Mouse (Mus musculus) hindbrain, embryonic 16.5 days (tissue): Measurements from ENCODE around the gene Kif18b. TPM values are rescaled to one million over a fixed set of nuclear protein-coding genes. Genes with fewer than 3 reads are reported as not detected.
A peak's percentile ranks its signal among the peaks of the same experiment; 100 is the strongest.

Source experiments
- ATAC-seq: fragments of 200-750 bp; cut with Nextera tagmentation; 2 replicates; pipeline ENCODE4 v1.8.0; 2017; ENCODE audit warnings: moderate TSS enrichment, moderate library complexity
- H3K27ac ChIP-seq: fragments of 300-500 bp; sonication (generic); 2 replicates; pipeline ENCODE4 v1.5.1; 2014; ENCODE audit warnings: low read depth, mild to moderate bottlenecking, control low read depth, low read length, moderate library complexity
- H3K27me3 ChIP-seq: fragments of 300-500 bp; sonication (generic); replicated peaks from 2 replicates; pipeline ENCODE4 v1.6.1; 2014; ENCODE audit warnings: low read length; ENCODE audit not compliant: control insufficient read depth, insufficient read depth
- H3K36me3 ChIP-seq: fragments of 300-500 bp; sonication (generic); 2 replicates; pipeline ENCODE4 v1.6.1; 2014; ENCODE audit warnings: mild to moderate bottlenecking, low read length, moderate library complexity, mixed read lengths; ENCODE audit not compliant: control insufficient read depth, insufficient read depth
- H3K4me1 ChIP-seq: fragments of 300-500 bp; sonication (generic); 2 replicates; pipeline ENCODE4 v1.6.1; 2014; ENCODE audit warnings: low read depth, low read length; ENCODE audit not compliant: control insufficient read depth, insufficient read depth
- H3K4me2 ChIP-seq: fragments of 300-500 bp; sonication (generic); 2 replicates; pipeline ENCODE4 v1.6.1; 2014; ENCODE audit warnings: mild to moderate bottlenecking, low read length, control low read depth, moderate library complexity
- H3K4me3 ChIP-seq: fragments of 300-500 bp; sonication (generic); 2 replicates; pipeline ENCODE4 v1.5.1; 2014; ENCODE audit warnings: mild to moderate bottlenecking, low read length, control low read depth, moderate library complexity
- H3K9ac ChIP-seq: fragments of 300-500 bp; sonication (generic); 2 replicates; pipeline ENCODE4 v1.6.1; 2014; ENCODE audit warnings: low read depth, mild to moderate bottlenecking, control low read depth, low read length, moderate library complexity
- H3K9me3 ChIP-seq: fragments of 300-500 bp; sonication (generic); 2 replicates; pipeline ENCODE4 v1.6.1; 2014; ENCODE audit warnings: mild to moderate bottlenecking, low read length, moderate library complexity; ENCODE audit not compliant: control insufficient read depth
- WGBS: fragments of 180-500 bp; shearing (Covaris S2); extraction: QIAGEN DNeasy Blood & Tissue Kit; methylation state at CpG from one replicate; pipeline ENCODE4 v1.1.7; 2014; 5-methylcytosine and 5-hydroxymethylcytosine counted together
- polyA plus RNA-seq: library from polyadenylated mRNA; unstranded; fragments of >200 nt; fragmentation: Nextera tagmentation; extraction: Ambion mirVana; gene quantifications from 2 replicates; pipeline ENCODE4 v1.2.1, GENCODE M21; 2015

The Kif18b gene
- polyA plus RNA-seq: 2.0 and 2.3 TPM in 2 replicates

- ATAC-seq: peak; percentile 94
- no peaks in the 10 kb centered on the region for H3K9me3 ChIP-seq
- H3K4me2 ChIP-seq: peak within 1 kb of the TSS; percentile 90
- H3K9ac ChIP-seq: peak within 1 kb of the TSS; percentile 63
- peak within 1 kb of the TSS; percentile 81 for H3K27ac ChIP-seq
- WGBS: under 1% methylated on average over 62 of the region's 62 CpGs
- no peaks in the 10 kb centered on the region for H3K36me3 ChIP-seq
- peak within 1 kb of the TSS; percentile 69 for H3K4me3 ChIP-seq
- no peaks in the 10 kb centered on the region for H3K27me3 ChIP-seq
- H3K4me1 ChIP-seq: peaks cover 4% of the 10 kb centered on the region
Observed at GRCm38 (mm10) chr11:102924557-102925350, at the start of gene Kif18b. Kif18b (minus strand) TSS chr11:102925124.

- Histone ChIP-seq H3K27me3 (no peaks in the 10 kb centered on the region), H3K4me3 (no peak overlapping the region), H3K4me1 (no peaks in the 10 kb centered on the region; the same call in 1 of the 2 replicates), H3K27ac (no peak overlapping the region), H3K9ac (no peak overlapping the region), H3K4me2 (no peak overlapping the region), H3K9me3 (no peaks in the 10 kb centered on the region), H3K36me3 (no peaks in the 10 kb centered on the region)
- 68% methylated on average over 1 of the region's 1 CpGs for WGBS
- no peak for ATAC-seq
Observed at GRCm38 (mm10) chr11:102972326-102972725, 47.4 kb upstream of the Kif18b start.

GRCm38 (mm10) chr11:102971604-102972003 lies 46.7 kb upstream of the Kif18b start:
- Histone ChIP-seq H3K9ac (no peak overlapping the region), H3K9me3 (no peaks in the 10 kb centered on the region), H3K4me1 (no peaks in the 10 kb centered on the region; the same call in 1 of the 2 replicates), H3K4me2 (no peak overlapping the region), H3K4me3 (no peak overlapping the region), H3K27ac (no peak overlapping the region), H3K36me3 (no peaks in the 10 kb centered on the region), H3K27me3 (no peaks in the 10 kb centered on the region)
- ATAC-seq: no peak
- 30% methylated on average over 5 of the region's 5 CpGs for WGBS

GRCm38 (mm10) chr11:102964547-102965091 lies 39.7 kb upstream of the Kif18b start:
- WGBS: 67% methylated on average over 16 of the region's 16 CpGs
- Histone ChIP-seq H3K4me3 (no peak overlapping the region), H3K4me2 (no peak overlapping the region), H3K4me1 (peaks cover 17% of the 10 kb centered on the region), H3K9me3 (no peaks in the 10 kb centered on the region), H3K9ac (no peak overlapping the region), H3K27me3 (no peaks in the 10 kb centered on the region), H3K27ac (0 out of 2 replicates have a peak overlapping the region, but pooled peaks have one; percentile 13), H3K36me3 (no peaks in the 10 kb centered on the region)
- ATAC-seq: peak; percentile 31; the same call in 1 of the 2 replicates

- no peak overlapping the region; the same call in 1 of the 2 replicates for H3K4me3 ChIP-seq
- peak overlapping the region; percentile 73 for H3K27ac ChIP-seq
- H3K9me3 ChIP-seq: no peaks in the 10 kb centered on the region
- H3K36me3 ChIP-seq: no peaks in the 10 kb centered on the region
- peaks cover 17% of the 10 kb centered on the region for H3K4me1 ChIP-seq
- peak overlapping the region; percentile 45 for H3K4me2 ChIP-seq
- ATAC-seq: peak; percentile 73
- no peaks in the 10 kb centered on the region for H3K27me3 ChIP-seq
- 17% methylated on average over 22 of the region's 24 CpGs for WGBS
- peak overlapping the region; percentile 53 for H3K9ac ChIP-seq
Observed at GRCm38 (mm10) chr11:102963855-102964546, 39.1 kb upstream of the Kif18b start.

GRCm38 (mm10) chr11:102963246-102963854 lies 38.4 kb upstream of the Kif18b start:
- Histone ChIP-seq H3K9ac (peak overlapping the region; percentile 53), H3K36me3 (no peaks in the 10 kb centered on the region), H3K4me1 (peaks cover 17% of the 10 kb centered on the region), H3K27me3 (no peaks in the 10 kb centered on the region), H3K4me3 (peak overlapping the region; percentile 3), H3K9me3 (no peaks in the 10 kb centered on the region), H3K27ac (peak overlapping the region; percentile 73), H3K4me2 (peak overlapping the region; percentile 45)
- 1% methylated on average over 16 of the region's 16 CpGs for WGBS
- peak; percentile 47 for ATAC-seq

- H3K36me3 ChIP-seq: no peaks in the 10 kb centered on the region
- peak overlapping the region; percentile 53; the same call in 1 of the 2 replicates for H3K9ac ChIP-seq
- peak; percentile 43 for ATAC-seq
- H3K4me1 ChIP-seq: peaks cover 17% of the 10 kb centered on the region
- H3K4me2 ChIP-seq: peak overlapping the region; percentile 45
- no peaks in the 10 kb centered on the region for H3K27me3 ChIP-seq
- H3K27ac ChIP-seq: no peak overlapping the region; the same call in 1 of the 2 replicates
- H3K4me3 ChIP-seq: no peak overlapping the region; the same call in 1 of the 2 replicates
- 22% methylated on average over 7 of the region's 7 CpGs for WGBS
- H3K9me3 ChIP-seq: no peaks in the 10 kb centered on the region
Observed at GRCm38 (mm10) chr11:102962861-102963245, 37.9 kb upstream of the Kif18b start.

GRCm38 (mm10) chr11:102961082-102961481 lies 36.2 kb upstream of the Kif18b start:
- WGBS: 95% methylated on average over 4 of the region's 4 CpGs

More at GRCm38 (mm10) chr11:102961082-102961481, 36.2 kb upstream of the Kif18b start:
- H3K27ac ChIP-seq: no peak overlapping the region
- H3K4me2 ChIP-seq: no peak overlapping the region
- H3K27me3 ChIP-seq: no peaks in the 10 kb centered on the region
- no peak overlapping the region for H3K9ac ChIP-seq
- no peak for ATAC-seq
- no peak overlapping the region for H3K4me3 ChIP-seq
- peaks cover 20% of the 10 kb centered on the region for H3K4me1 ChIP-seq
- H3K9me3 ChIP-seq: no peaks in the 10 kb centered on the region
- H3K36me3 ChIP-seq: no peaks in the 10 kb centered on the region
